10 mouse cellular contexts compared by ENCODE assay signal in the genomic region with DNA sequence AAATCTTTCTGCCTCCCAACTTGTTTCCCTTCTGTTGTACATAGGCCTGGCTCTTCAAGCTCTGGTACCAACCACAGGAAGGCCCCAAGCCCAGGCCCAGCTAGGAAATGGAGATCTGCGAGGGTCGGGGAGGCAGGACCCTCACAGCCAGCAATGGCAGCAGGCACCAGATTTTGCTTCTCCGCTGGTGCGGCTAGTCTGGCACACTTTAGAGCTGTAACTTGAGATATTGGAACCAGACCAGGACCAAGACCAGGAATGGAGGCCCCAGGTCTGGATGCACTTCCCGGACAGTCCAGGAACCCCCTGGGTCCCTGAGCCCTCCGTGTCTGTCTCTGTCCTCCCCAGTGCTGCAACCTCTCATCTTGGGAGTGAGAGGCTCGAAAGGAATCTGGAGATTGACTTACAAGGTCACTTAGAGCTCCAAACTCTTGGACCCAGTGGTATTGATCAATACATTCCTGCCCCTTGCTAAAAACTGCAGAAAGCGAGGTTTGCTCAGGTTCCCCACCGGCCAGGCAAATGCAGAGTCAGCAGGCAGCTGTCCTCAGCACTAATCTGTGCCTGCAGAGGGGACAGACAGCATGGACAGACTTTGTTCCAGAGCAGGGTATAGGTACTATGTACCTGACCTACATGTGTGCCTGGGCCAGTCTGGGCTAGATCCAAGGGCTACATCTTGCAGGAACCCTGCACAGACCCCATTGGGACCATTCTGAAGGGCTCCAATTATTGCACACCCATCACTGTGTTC. TPM values are rescaled to one million over a fixed set of nuclear protein-coding genes. Genes with fewer than 3 reads are reported as not detected.
DNase-seq lines count a peak whose midpoint lies in the region; ATAC-seq and TF ChIP-seq lines count a peak whose summit lies in the region.
"Had no signal": no experiment of that assay in that cellular context is flagged by ENCODE, and none has a peak within 500 bp of the region (broad histone marks: within the 10 kb centered on the region; RNA-seq: fewer than 3 reads in every experiment).

No protein-coding gene starts in this region.

- H3K79me2 ChIP-seq in myocyte (ENCODE audit: control insufficient read depth, insufficient read depth): peaks cover 10% of the 10 kb centered on the region

- no peak overlapping the region for H3ac ChIP-seq in myocyte (ENCODE audit: control insufficient read depth, insufficient read length)

- H3K4me2 ChIP-seq in forebrain, embryonic 13.5 days: 0 out of 2 replicates have a peak overlapping the region, but pooled peaks have one; percentile 92
- no peak overlapping the region for H3K4me2 ChIP-seq in forebrain, embryonic 16.5 days (ENCODE audit: low read length)
- H3K4me2 ChIP-seq in liver, embryonic 11.5 days: peak overlapping the region; percentile 97
- H3K4me2 ChIP-seq in embryonic facial prominence, embryonic 13.5 days: peak overlapping the region; percentile 78
- H3K4me2 ChIP-seq in myocyte (ENCODE audit: low read depth): no peak overlapping the region

- H3K4me1 ChIP-seq in forebrain, embryonic 13.5 days: peaks cover 35% of the 10 kb centered on the region
- peaks cover 30% of the 10 kb centered on the region for H3K4me1 ChIP-seq in forebrain, embryonic 16.5 days (replicated peaks; ENCODE audit: control insufficient read depth, insufficient read depth, low read length)
- peaks cover 9% of the 10 kb centered on the region; the same call in 1 of the 2 replicates for H3K4me1 ChIP-seq in liver, embryonic 11.5 days (replicated peaks; ENCODE audit: control insufficient read depth, insufficient read depth, low read length)
- peaks cover 44% of the 10 kb centered on the region for H3K4me1 ChIP-seq in embryonic facial prominence, embryonic 13.5 days

- no peak for TF ChIP-seq POLR2A in myocyte (IDR thresholded peaks at IDR 0.05; ENCODE audit: insufficient read length, low read depth)

- no peaks in the 10 kb centered on the region for H3K36me3 ChIP-seq in forebrain, embryonic 13.5 days (ENCODE audit: poor library complexity, severe bottlenecking)
- no peaks in the 10 kb centered on the region for H3K36me3 ChIP-seq in forebrain, embryonic 16.5 days (ENCODE audit: control insufficient read depth, insufficient read depth)
- H3K36me3 ChIP-seq in liver, embryonic 11.5 days (ENCODE audit: control insufficient read depth, insufficient read depth, low read length): no peaks in the 10 kb centered on the region
- no peaks in the 10 kb centered on the region for H3K36me3 ChIP-seq in embryonic facial prominence, embryonic 13.5 days
- H3K36me3 ChIP-seq in myocyte (ENCODE audit: control insufficient read depth, insufficient read depth): no peaks in the 10 kb centered on the region

- H3K4me3 ChIP-seq in forebrain, embryonic 13.5 days: no peak overlapping the region
- H3K4me3 ChIP-seq in forebrain, embryonic 16.5 days (replicated peaks; ENCODE audit: low read length): no peak overlapping the region
- no peak overlapping the region for H3K4me3 ChIP-seq in liver, embryonic 11.5 days (ENCODE audit: low read depth, low read length)
- peak overlapping the region; percentile 64 for H3K4me3 ChIP-seq in embryonic facial prominence, embryonic 13.5 days
- H3K4me3 ChIP-seq in myocyte: peak overlapping the region; percentile 43

- WGBS in forebrain, embryonic 13.5 days: 54% methylated on average over 9 of the region's 9 CpGs
- 61% methylated on average over 9 of the region's 9 CpGs for WGBS in forebrain, embryonic 16.5 days
- 57% methylated on average over 9 of the region's 9 CpGs for WGBS in liver, embryonic 11.5 days
- WGBS in embryonic facial prominence, embryonic 13.5 days: 31% methylated on average over 9 of the region's 9 CpGs

- ATAC-seq in forebrain, embryonic 13.5 days: no peak
- no peak for ATAC-seq in forebrain, embryonic 16.5 days
- no peak for ATAC-seq in liver, embryonic 11.5 days (replicated peaks; ENCODE audit: low FRiP score)
- ATAC-seq in embryonic facial prominence, embryonic 13.5 days (ENCODE audit: insufficient number of reproducible peaks, insufficient read depth, low FRiP score, low TSS enrichment, low read depth): no peak
- no peak for ATAC-seq in activated CD4-positive, CD25-positive, alpha-beta regulatory T cell, adult 4 months

- H3K27ac ChIP-seq in forebrain, embryonic 13.5 days: no peak overlapping the region
- H3K27ac ChIP-seq in forebrain, embryonic 16.5 days (ENCODE audit: low read length): no peak overlapping the region
- H3K27ac ChIP-seq in liver, embryonic 11.5 days (ENCODE audit: low read depth, low read length): no peak overlapping the region
- peak overlapping the region; percentile 78; the same call in 1 of the 2 replicates for H3K27ac ChIP-seq in embryonic facial prominence, embryonic 13.5 days

- H3K9me3 ChIP-seq in forebrain, embryonic 13.5 days (replicated peaks): 0 out of 2 replicates have a peak, but pooled peaks cover 2% of the 10 kb centered on the region
- no peaks in the 10 kb centered on the region for H3K9me3 ChIP-seq in forebrain, embryonic 16.5 days (ENCODE audit: control insufficient read depth, low read length)
- H3K9me3 ChIP-seq in liver, embryonic 11.5 days (ENCODE audit: control insufficient read depth, low read length): no peaks in the 10 kb centered on the region
- 0 out of 2 replicates have a peak, but pooled peaks cover 3% of the 10 kb centered on the region for H3K9me3 ChIP-seq in embryonic facial prominence, embryonic 13.5 days

- H3K9ac ChIP-seq in forebrain, embryonic 13.5 days: no peak overlapping the region
- no peak overlapping the region for H3K9ac ChIP-seq in forebrain, embryonic 16.5 days (replicated peaks; ENCODE audit: low read depth, low read length)
- no peak overlapping the region for H3K9ac ChIP-seq in liver, embryonic 11.5 days (ENCODE audit: low read depth, low read length)
- peak overlapping the region; percentile 78; the same call in 1 of the 2 replicates for H3K9ac ChIP-seq in embryonic facial prominence, embryonic 13.5 days

- peaks cover 21% of the 10 kb centered on the region for H3K27me3 ChIP-seq in forebrain, embryonic 13.5 days
- no peaks in the 10 kb centered on the region for H3K27me3 ChIP-seq in forebrain, embryonic 16.5 days (replicated peaks; ENCODE audit: control insufficient read depth, insufficient read depth, low read length)
- H3K27me3 ChIP-seq in liver, embryonic 11.5 days (replicated peaks; ENCODE audit: control insufficient read depth, insufficient read depth, low read length): no peaks in the 10 kb centered on the region
- H3K27me3 ChIP-seq in embryonic facial prominence, embryonic 13.5 days: 0 out of 2 replicates have a peak, but pooled peaks cover 3% of the 10 kb centered on the region
- H3K27me3 ChIP-seq in myocyte (ENCODE audit: control insufficient read depth, insufficient read depth, insufficient read length): no peaks in the 10 kb centered on the region

- DNase-seq in liver, embryonic 11.5 days (ENCODE audit: low spot score): no peak
- no peak for DNase-seq in liver
- no peak for DNase-seq in natural killer cell, adult 2 months (ENCODE audit: low spot score in 2 of 2)
- DNase-seq: adrenal gland, adult 2 months; thymus, postnatal 4 days had no signal

TF ChIP-seq in myocyte, 11 proteins besides CTCF, POLR2A, EP300 and RAD21:
- TF ChIP-seq USF1 (IDR thresholded peaks at IDR 0.05; ENCODE audit: low read depth) (no peak), MYOD1 (IDR thresholded peaks at IDR 0.05; ENCODE audit: control insufficient read depth in 1 of 3, insufficient read length in 2 of 3, low read depth in 2 of 3) (no peak), TCF3 (IDR thresholded peaks at IDR 0.05; ENCODE audit: insufficient read length, low read depth) (no peak), POLR2AphosphoS2 (IDR thresholded peaks at IDR 0.05; ENCODE audit: insufficient read length, low read depth) (no peak), CEBPB (IDR thresholded peaks at IDR 0.05; ENCODE audit: insufficient read depth, poor library complexity, severe bottlenecking) (no peak)
TF ChIP-seq in myocyte: peak in this region for 0.

RNA-seq across cellular contexts. Expression of a gene that starts 1.1 kb away (rescaled TPM):
- polyA plus RNA-seq in forebrain, embryonic 13.5 days (2015; fragmentation: Nextera tagmentation; extraction: Ambion mirVana): 12.0 and 16.1 TPM in 2 replicates
- 20.6 and 21.4 TPM in 2 replicates for polyA plus RNA-seq in forebrain, embryonic 16.5 days (2015; fragmentation: Nextera tagmentation; extraction: Ambion mirVana)
- polyA plus RNA-seq in liver, embryonic 11.5 days (2014; fragmentation: Nextera tagmentation; extraction: Ambion mirVana): 23.1 and 26.2 TPM in 2 replicates
- 65.2 and 66.4 TPM in 2 replicates for polyA plus RNA-seq in embryonic facial prominence, embryonic 13.5 days (2015; fragmentation: Nextera tagmentation; extraction: Ambion mirVana)
- polyA plus RNA-seq in myocyte (2012; fragmentation: generic; extraction: Trizol): 180 TPM
- polyA plus RNA-seq in activated CD4-positive, CD25-positive, alpha-beta regulatory T cell, adult 4 months (2017; shearing (Covaris generic)): 10 to 100 TPM; 56.9 to 66.6 TPM

RNA-seq across cellular contexts. Expression of a gene that starts 29.7 kb away (rescaled TPM):
- 15.5 and 16.7 TPM in 2 replicates for polyA plus RNA-seq in forebrain, embryonic 13.5 days (2015; fragmentation: Nextera tagmentation; extraction: Ambion mirVana)
- 21.3 and 23.1 TPM in 2 replicates for polyA plus RNA-seq in forebrain, embryonic 16.5 days (2015; fragmentation: Nextera tagmentation; extraction: Ambion mirVana)
- 54.2 and 59.8 TPM in 2 replicates for polyA plus RNA-seq in liver, embryonic 11.5 days (2014; fragmentation: Nextera tagmentation; extraction: Ambion mirVana)
- polyA plus RNA-seq in embryonic facial prominence, embryonic 13.5 days (2015; fragmentation: Nextera tagmentation; extraction: Ambion mirVana): 44.9 and 48.0 TPM in 2 replicates
- 124 TPM for polyA plus RNA-seq in myocyte (2012; fragmentation: generic; extraction: Trizol)
- 10 to 100 TPM; 30.1 to 36.9 TPM for polyA plus RNA-seq in activated CD4-positive, CD25-positive, alpha-beta regulatory T cell, adult 4 months (2017; shearing (Covaris generic))

RNA-seq across cellular contexts. Expression of a gene that starts 31.5 kb away (rescaled TPM):
- polyA plus RNA-seq in forebrain, embryonic 13.5 days (2015; fragmentation: Nextera tagmentation; extraction: Ambion mirVana): 0.37 and 0.66 TPM in 2 replicates
- polyA plus RNA-seq in forebrain, embryonic 16.5 days (2015; fragmentation: Nextera tagmentation; extraction: Ambion mirVana): 0.75 and 0.85 TPM in 2 replicates
- 4.4 and 5.2 TPM in 2 replicates for polyA plus RNA-seq in liver, embryonic 11.5 days (2014; fragmentation: Nextera tagmentation; extraction: Ambion mirVana)
- polyA plus RNA-seq in embryonic facial prominence, embryonic 13.5 days (2015; fragmentation: Nextera tagmentation; extraction: Ambion mirVana): 1.5 and 2.8 TPM in 2 replicates
- 2.2 TPM for polyA plus RNA-seq in myocyte (2012; fragmentation: generic; extraction: Trizol)
- 10 to 100 TPM; 61.0 to 67.4 TPM for polyA plus RNA-seq in activated CD4-positive, CD25-positive, alpha-beta regulatory T cell, adult 4 months (2017; shearing (Covaris generic))

Comparison
In these comparisons a context has a peak if more than half of its experiments do, and no peak if none do; other contexts are left out.
1. H3K4me2 ChIP-seq: peak in forebrain, embryonic 13.5 days (single experiment), liver, embryonic 11.5 days (single experiment) and embryonic facial prominence, embryonic 13.5 days (single experiment); none in forebrain, embryonic 16.5 days (single experiment) and myocyte (single experiment).
2. H3K4me3 ChIP-seq: peak in embryonic facial prominence, embryonic 13.5 days (single experiment) and myocyte (single experiment); none in forebrain, embryonic 13.5 days (single experiment), forebrain, embryonic 16.5 days (single experiment) and liver, embryonic 11.5 days (single experiment).
3. RNA of a gene that starts 31.5 kb away (polyA plus RNA-seq): 61.0 to 67.4 TPM in activated CD4-positive, CD25-positive, alpha-beta regulatory T cell, adult 4 months; 4.4 to 5.2 TPM in liver, embryonic 11.5 days, 1.5 to 2.8 TPM in embryonic facial prominence, embryonic 13.5 days, 2.2 TPM in myocyte (single experiment), 0.75 to 0.85 TPM in forebrain, embryonic 16.5 days and 0.37 to 0.66 TPM in forebrain, embryonic 13.5 days; every median in the first group is over 10 times any median in the second.